Mouse (Mus musculus) heart, embryonic 12.5 days (tissue): ENCODE data around the gene Cnot2. TPM values are rescaled to one million over a fixed set of nuclear protein-coding genes. Genes with fewer than 3 reads are reported as not detected.
A peak's percentile ranks its signal among the peaks of the same experiment; 100 is the strongest.

Source experiments
- ATAC-seq: fragments of 200-750 bp; cut with Nextera tagmentation; 2 replicates; pipeline ENCODE4 v1.8.0; 2017; ENCODE audit warnings: moderate TSS enrichment, moderate library complexity; ENCODE audit not compliant: insufficient number of reproducible peaks, low FRiP score
- H3K27ac ChIP-seq: fragments of 300-500 bp; sonication (generic); 2 replicates; pipeline ENCODE4 v1.5.1; 2016; ENCODE audit warnings: mild to moderate bottlenecking, moderate library complexity; ENCODE audit not compliant: poor library complexity, severe bottlenecking
- H3K27me3 ChIP-seq: fragments of 300-500 bp; sonication (generic); replicated peaks from 2 replicates; pipeline ENCODE4 v1.6.1; 2016; ENCODE audit warnings: mild to moderate bottlenecking, moderate library complexity
- H3K36me3 ChIP-seq: fragments of 300-500 bp; sonication (generic); 2 replicates; pipeline ENCODE4 v1.6.1; 2016; ENCODE audit warnings: mild to moderate bottlenecking, moderate library complexity
- H3K4me1 ChIP-seq: fragments of 300-500 bp; sonication (generic); replicated peaks from 2 replicates; pipeline ENCODE4 v1.6.1; 2016; ENCODE audit warnings: mild to moderate bottlenecking
- H3K4me2 ChIP-seq: fragments of 300-500 bp; sonication (generic); 2 replicates; pipeline ENCODE4 v1.6.1; 2016; ENCODE audit warnings: mild to moderate bottlenecking, moderate library complexity
- H3K4me3 ChIP-seq: fragments of 300-500 bp; sonication (generic); 2 replicates; pipeline ENCODE4 v1.5.1; 2016; ENCODE audit warnings: mild to moderate bottlenecking
- H3K9ac ChIP-seq: fragments of 300-500 bp; sonication (generic); 2 replicates; pipeline ENCODE4 v1.6.1; 2016; ENCODE audit warnings: mild to moderate bottlenecking, moderate library complexity
- H3K9me3 ChIP-seq: fragments of 300-500 bp; sonication (generic); replicated peaks from 2 replicates; pipeline ENCODE4 v1.6.1; 2016; ENCODE audit warnings: mild to moderate bottlenecking, moderate library complexity
- WGBS: fragments of 180-500 bp; shearing (Covaris S2); methylation state at CpG from one replicate; pipeline ENCODE4 v1.1.7; 2016; 5-methylcytosine and 5-hydroxymethylcytosine counted together
- microRNA-seq: library from miRNA; unstranded; fragments of <30 nt; microRNA quantifications from one replicate; pipeline ENCODE4, GENCODE M21; 2017
- polyA plus RNA-seq: library from polyadenylated mRNA; unstranded; fragments of >200 nt; fragmentation: Nextera tagmentation; extraction: Ambion mirVana; gene quantifications from 2 replicates; pipeline ENCODE4 v1.2.1, GENCODE M21; 2016

The Cnot2 gene
- polyA plus RNA-seq, 1 experiment from 2014 or later = 79.8 TPM

GRCm38 (mm10) chr10:116447176-116447575, 134.1 kb downstream of the Cnot2 start:
- ATAC-seq = no peak
- H3K4me1 ChIP-seq = peaks cover 12% of the 10 kb centered on the region
- H3K27ac ChIP-seq = no peak overlapping the region

GRCm38 (mm10) chr10:116446040-116446439, 135.3 kb downstream of the Cnot2 start:
- ATAC-seq = no peak
- 0 out of 2 replicates have a peak, but pooled peaks cover 6% of the 10 kb centered on the region for H3K36me3 ChIP-seq
- H3K4me1 ChIP-seq = peaks cover 12% of the 10 kb centered on the region
- no peak overlapping the region for H3K4me2 ChIP-seq
- no peak overlapping the region for H3K9ac ChIP-seq
- no peak overlapping the region for H3K27ac ChIP-seq
- H3K4me3 ChIP-seq = no peak overlapping the region
- H3K27me3 ChIP-seq = no peaks in the 10 kb centered on the region
- no peaks in the 10 kb centered on the region; the same call in 1 of the 2 replicates for H3K9me3 ChIP-seq
- WGBS = 78% methylated on average over 10 of the region's 12 CpGs

More at GRCm38 (mm10) chr10:116447176-116447575, 134.1 kb downstream of the Cnot2 start:
- H3K4me2 ChIP-seq = no peak overlapping the region
- WGBS = 87% methylated on average over 9 of the region's 9 CpGs
- no peaks in the 10 kb centered on the region; the same call in 1 of the 2 replicates for H3K9me3 ChIP-seq
- H3K9ac ChIP-seq = no peak overlapping the region
- 0 out of 2 replicates have a peak, but pooled peaks cover 6% of the 10 kb centered on the region for H3K36me3 ChIP-seq
- H3K27me3 ChIP-seq = no peaks in the 10 kb centered on the region
- H3K4me3 ChIP-seq = no peak overlapping the region

- Histone ChIP-seq H3K4me1 (0 out of 2 replicates have a peak, but pooled peaks cover 8% of the 10 kb centered on the region), H3K27ac (no peak overlapping the region), H3K4me2 (no peak overlapping the region), H3K9me3 (no peaks in the 10 kb centered on the region; the same call in 1 of the 2 replicates), H3K27me3 (no peaks in the 10 kb centered on the region), H3K36me3 (0 out of 2 replicates have a peak, but pooled peaks cover 6% of the 10 kb centered on the region), H3K9ac (no peak overlapping the region), H3K4me3 (no peak overlapping the region)
- 80% methylated on average over 8 of the region's 8 CpGs for WGBS
- no peak for ATAC-seq
Observed at GRCm38 (mm10) chr10:116444826-116445225, 136.5 kb downstream of the Cnot2 start.

GRCm38 (mm10) chr10:116444371-116444770, 136.9 kb downstream of the Cnot2 start:
- Histone ChIP-seq H3K4me1 (0 out of 2 replicates have a peak, but pooled peaks cover 8% of the 10 kb centered on the region), H3K4me2 (no peak overlapping the region), H3K4me3 (no peak overlapping the region), H3K9ac (no peak overlapping the region), H3K27ac (no peak overlapping the region), H3K9me3 (peaks cover 2% of the 10 kb centered on the region), H3K36me3 (0 out of 2 replicates have a peak, but pooled peaks cover 6% of the 10 kb centered on the region), H3K27me3 (no peaks in the 10 kb centered on the region)
- WGBS = 91% methylated on average over 10 of the region's 10 CpGs
- no peak for ATAC-seq

- peaks cover 21% of the 10 kb centered on the region for H3K9me3 ChIP-seq
- H3K36me3 ChIP-seq = peaks cover 14% of the 10 kb centered on the region
- H3K4me2 ChIP-seq = peak overlapping the region; percentile 35; the same call in 1 of the 2 replicates
- no peak overlapping the region for H3K4me3 ChIP-seq
- ATAC-seq = no peak
- H3K27ac ChIP-seq = no peak overlapping the region
- no peak overlapping the region for H3K9ac ChIP-seq
- H3K27me3 ChIP-seq = no peaks in the 10 kb centered on the region
- 0 out of 2 replicates have a peak, but pooled peaks cover 2% of the 10 kb centered on the region for H3K4me1 ChIP-seq
- 90% methylated on average over 7 of the region's 7 CpGs for WGBS
Observed at GRCm38 (mm10) chr10:116440946-116441345, 140.4 kb downstream of the Cnot2 start.

GRCm38 (mm10) chr10:116440088-116440487, 141.2 kb downstream of the Cnot2 start:
- H3K27me3 ChIP-seq = no peaks in the 10 kb centered on the region
- peak overlapping the region; percentile 35 for H3K4me2 ChIP-seq

GRCm38 (mm10) chr10:116435455-116435854, 145.9 kb downstream of the Cnot2 start:
- no peak overlapping the region for H3K9ac ChIP-seq
- H3K36me3 ChIP-seq = peaks cover 8% of the 10 kb centered on the region
- peaks cover 21% of the 10 kb centered on the region for H3K9me3 ChIP-seq
- H3K27me3 ChIP-seq = no peaks in the 10 kb centered on the region
- WGBS = 87% methylated on average over 12 of the region's 12 CpGs
- no peaks in the 10 kb centered on the region for H3K4me1 ChIP-seq
- no peak overlapping the region for H3K27ac ChIP-seq
- no peak overlapping the region for H3K4me3 ChIP-seq
- no peak overlapping the region for H3K4me2 ChIP-seq
- no peak for ATAC-seq

More at GRCm38 (mm10) chr10:116440088-116440487, 141.2 kb downstream of the Cnot2 start:
- no peak overlapping the region for H3K27ac ChIP-seq
- no peaks in the 10 kb centered on the region for H3K4me1 ChIP-seq
- ATAC-seq = no peak
- H3K36me3 ChIP-seq = peaks cover 14% of the 10 kb centered on the region
- no peak overlapping the region for H3K9ac ChIP-seq
- H3K9me3 ChIP-seq = peaks cover 21% of the 10 kb centered on the region
- no peak overlapping the region for H3K4me3 ChIP-seq
- 36% methylated on average over 10 of the region's 10 CpGs for WGBS

Small RNAs within 50 kb of the gene (microRNA-seq; reads per million reads assigned to microRNA genes)
- not detected for gene Gm25190

Other genes with a start within 250 kb of the Cnot2 start
- gene Kcnmb4, start 107.6 kb downstream of the Cnot2 start, polyA plus RNA-seq = 6.3 and 7.5 TPM in 2 replicates